Mouse (Mus musculus): ENCODE data around the gene Zswim1. TPM values are rescaled to one million over a fixed set of nuclear protein-coding genes. Genes with fewer than 3 reads are reported as not detected.
"Not testable (repeated sequence)": the region's sequence is repeated elsewhere in the genome, so short reads cannot be mapped to it uniquely, and the experiment has no call there.

The Zswim1 gene
- total RNA-seq, 2 experiments from 2014 or later: 5.6 to 5.8 TPM

DNA sequence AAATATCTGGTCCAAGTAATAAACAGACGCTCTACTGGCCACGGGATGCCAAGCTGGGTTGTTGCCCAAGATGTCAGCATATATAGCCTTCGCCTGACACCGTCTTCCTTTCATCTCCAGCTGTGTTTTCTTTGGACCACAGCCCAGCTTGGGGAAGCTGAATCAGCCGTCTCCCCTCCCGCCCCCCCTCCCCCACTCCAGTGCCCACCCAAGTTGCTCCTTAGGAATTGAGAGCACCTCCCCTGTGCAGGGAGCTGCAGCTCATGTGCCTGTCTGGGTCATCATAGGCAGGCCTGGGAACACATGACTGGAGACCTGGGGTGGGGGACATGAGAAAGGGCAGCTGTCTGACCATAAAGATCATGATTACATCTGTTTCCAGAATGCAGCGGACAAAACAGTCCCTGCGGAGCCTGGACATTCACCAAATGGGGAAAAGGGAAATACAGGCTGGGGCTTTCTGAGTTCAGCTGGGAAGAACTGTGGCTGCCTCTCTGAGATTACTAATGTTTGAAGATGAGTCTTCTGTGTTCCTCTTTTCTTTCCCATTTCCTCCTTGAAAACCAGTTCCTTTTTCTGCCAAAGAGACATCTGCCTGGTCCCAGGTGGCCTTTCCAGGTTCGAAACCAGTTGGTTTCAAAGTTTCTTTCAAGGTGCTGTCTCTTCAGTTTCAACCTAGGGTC is 39.8 kb downstream of the Zswim1 start:
- DNase-seq (ENCODE audit: low spot score): peak; percentile 75

DNA sequence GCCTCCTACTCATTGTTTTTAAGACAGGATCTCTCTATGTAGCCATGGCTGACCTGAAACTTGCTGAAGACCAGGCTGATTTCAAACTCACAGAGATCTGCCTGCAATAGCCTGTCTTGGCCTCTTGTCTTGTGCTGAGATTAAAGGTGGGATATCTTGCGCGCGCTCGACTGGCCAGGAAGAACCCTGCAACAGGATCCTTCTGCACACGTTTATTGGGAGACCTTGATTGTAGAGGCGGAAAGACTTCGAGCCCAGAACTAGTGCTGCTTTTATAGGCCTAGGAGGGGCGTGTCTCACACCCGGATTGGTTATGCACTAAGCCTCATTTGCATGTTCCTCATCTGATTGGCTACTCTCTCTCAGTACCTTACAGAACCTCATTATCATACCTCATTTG is 40.9 kb downstream of the Zswim1 start:
- DNase-seq (ENCODE audit: low spot score): not testable (repeated sequence)

DNA sequence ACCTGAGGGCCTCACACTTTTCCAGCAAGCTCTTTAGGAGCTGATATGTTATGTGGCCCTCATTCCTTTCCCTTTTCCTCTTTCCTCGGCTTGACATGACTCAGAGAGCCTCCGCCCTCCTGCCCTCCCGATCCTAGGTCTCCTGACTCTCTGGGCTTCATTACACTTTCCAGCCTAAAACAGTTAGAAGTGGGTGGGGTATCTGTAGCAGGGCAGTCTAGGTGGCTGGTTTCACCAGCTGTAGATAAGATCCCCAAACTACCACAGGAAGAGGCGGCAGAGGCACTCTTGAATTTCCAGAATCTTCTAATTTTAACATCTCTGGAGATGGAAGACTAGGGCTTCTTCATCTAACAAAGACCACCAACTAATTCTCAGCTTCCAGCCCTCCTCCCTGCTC is 42.1 kb downstream of the Zswim1 start:
- no peak for DNase-seq (ENCODE audit: low spot score)

DNA sequence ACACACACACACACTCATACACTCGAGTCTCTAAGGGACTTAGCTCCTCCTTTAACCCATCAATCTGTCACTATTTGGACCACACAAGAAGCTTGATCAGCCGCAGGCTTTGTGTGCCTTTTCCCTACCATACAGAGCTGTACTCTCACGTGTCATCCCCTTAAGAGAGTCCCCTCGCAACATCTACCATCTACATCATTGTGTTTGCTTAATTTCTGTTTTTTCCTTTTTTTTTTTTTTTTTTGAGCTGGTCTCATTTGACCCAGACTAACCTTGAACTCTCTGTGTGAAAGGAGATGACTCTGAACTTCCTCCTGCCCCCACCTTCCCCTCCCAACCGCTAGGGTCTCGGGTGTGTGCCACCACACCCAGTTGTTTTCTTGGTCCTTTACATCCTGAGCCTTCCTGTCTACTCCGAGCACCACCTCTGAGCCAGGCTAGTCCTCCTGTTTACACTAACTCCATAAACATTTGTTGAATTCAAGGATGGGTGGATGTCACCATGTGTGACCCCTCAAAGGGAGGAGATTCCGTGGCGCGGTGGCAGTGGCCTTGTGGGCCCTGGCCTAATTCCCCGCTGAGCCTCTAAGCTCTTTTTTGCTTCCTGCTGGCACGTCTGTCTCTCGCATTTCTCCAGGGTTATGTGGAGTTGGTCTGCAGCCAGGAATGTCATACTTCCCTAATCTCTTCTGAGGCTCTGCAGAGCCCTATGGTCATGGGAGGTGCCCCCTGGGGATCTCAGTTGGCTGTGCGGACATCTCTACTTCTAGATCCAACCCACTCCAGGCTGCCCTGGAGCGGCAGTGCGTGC is 44.5 kb downstream of the Zswim1 start:
- no peak for DNase-seq (ENCODE audit: low spot score)

DNA sequence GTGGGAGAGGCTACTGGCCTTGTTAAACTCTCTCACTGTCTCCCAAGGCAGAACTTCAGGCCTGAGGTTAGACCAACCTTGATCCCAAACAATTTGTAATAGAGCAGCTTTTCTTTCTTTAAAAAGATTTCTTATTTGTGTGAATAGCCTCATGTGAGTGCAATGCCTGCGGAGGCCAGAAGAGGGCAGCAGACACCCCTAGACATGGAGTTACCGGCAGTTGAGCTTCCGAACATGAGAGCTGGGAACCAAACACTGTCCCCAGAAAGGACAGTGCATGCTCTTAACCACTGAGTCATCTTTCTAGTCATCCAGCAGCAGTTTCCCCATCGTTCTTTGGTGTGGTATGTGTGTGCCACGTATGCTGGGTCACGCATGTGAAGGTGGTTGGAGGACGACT is 45.1 kb downstream of the Zswim1 start:
- no peak for DNase-seq (ENCODE audit: low spot score)

DNA sequence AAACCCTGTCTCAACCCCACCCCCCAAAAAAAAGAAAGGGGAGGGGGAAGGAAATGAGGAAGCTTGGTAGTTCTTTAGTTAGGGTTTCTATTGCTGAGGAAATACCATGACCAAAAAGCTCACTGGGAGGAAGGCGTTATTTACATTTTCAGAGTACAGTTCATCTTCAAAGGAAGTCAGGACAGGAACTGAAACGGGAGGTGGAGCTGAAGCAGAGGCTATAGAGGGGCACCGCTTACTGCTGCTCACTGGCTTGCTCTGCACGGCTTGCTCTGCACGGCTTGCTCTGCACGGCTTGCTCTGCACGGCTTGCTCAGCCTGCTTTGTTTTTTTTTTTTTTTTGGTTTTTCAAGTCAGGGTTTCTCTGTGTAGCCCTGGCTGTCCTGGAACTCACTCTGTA is 46.0 kb downstream of the Zswim1 start:
- DNase-seq (ENCODE audit: low spot score): no peak

DNA sequence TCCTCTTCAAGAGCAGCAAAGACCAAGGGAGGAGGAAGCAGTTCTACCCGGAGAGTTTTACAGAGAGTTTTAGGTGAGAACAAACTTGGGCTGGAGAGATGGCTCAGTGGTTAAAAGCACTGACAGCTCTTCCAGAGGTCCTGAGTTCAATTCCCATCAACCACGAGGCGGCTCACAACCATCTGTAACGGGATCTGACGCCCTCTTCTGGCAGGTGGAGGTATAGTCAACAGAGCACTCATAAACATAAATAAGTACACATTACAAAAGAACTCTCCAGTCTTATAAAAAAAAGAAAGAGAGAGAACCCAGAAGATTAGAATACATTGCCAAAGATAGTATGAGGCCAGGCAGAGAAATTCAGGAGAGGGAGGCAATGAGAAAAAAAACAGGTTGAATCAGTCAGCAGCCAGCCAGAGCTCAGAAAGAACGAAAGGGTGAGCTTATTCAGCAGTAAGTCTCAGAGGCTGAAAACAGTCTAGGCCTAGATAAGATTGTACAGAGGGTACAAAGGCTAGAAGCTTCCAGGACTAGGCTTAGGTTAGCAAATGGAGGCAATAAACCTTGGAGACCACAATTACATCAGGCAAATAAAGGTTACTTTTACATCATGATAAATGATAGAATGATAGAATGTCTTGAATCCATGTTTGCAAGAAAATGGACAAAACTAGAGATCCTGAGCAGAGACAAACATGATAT is 49.3 kb downstream of the Zswim1 start:
- no peak for DNase-seq (ENCODE audit: low spot score)

DNA sequence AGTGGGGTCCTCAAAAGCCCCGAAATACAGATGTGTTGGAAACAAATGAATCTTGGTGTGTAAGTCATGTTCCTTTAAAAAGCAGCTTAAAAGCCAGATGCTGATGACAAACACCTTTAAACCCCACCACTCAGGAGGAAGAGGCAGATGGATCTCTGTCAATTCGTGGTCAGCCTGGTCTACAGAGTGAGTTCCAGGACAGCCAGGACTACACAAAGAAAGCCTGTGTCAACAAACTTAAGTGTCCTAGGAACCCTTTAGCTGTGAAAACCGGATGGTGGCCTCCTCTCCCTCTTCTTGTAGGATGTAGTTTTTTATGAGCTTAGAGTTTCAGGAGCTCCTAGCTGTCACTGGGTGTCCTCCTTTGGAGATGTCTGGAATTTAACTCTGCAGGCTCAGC is 51.1 kb downstream of the Zswim1 start:
- DNase-seq (ENCODE audit: low spot score): no peak

DNA sequence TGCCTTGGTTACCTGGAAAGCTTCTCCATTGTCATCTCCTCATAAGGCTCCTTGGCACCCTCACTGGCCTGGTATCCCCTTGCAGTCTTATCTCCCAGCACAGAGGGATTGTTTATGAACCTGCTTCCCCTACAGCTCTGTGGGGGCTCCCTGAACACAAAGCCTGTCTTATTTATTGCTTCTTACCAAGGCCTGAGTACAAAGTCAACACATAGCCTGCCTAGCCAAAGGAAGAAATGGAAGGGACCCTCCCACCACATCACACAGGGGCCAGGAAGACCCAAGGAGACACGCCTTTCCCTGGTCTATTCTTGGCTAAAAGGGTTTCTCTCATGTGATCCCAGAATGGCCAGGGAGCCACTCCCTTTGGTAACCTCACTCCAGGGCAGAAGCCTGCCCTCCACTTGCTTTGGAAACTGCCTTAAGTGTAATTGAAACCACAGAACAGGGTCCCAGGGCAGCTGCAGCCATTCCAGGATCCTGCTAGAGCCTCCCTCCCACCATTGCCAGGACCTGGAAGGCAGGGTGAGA is 51.8 kb downstream of the Zswim1 start:
- DNase-seq (ENCODE audit: low spot score): peak; percentile 65

DNA sequence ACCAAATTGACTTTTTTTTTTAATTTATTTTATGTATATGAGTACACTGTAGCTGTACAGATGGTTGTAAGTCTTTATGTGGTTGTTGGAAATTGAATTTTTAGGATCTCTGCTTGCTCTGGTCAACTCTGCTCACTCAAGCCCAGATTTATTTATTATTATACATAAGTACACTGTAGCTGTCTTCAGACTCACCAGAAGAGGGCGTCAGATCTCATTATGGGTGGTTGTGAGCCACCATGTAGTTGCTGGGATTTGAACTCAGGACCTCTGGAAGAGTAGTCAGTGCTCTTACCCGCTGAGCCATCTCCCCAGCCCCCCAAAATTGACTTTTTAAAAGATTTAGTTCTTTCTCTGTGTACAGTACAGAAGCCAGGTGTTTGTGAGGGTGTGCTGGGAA is 53.2 kb downstream of the Zswim1 start:
- not testable (repeated sequence) for DNase-seq (ENCODE audit: low spot score)

Other genes starting within 250 kb of the Zswim1 start
- gene Spint3, start 249.2 kb upstream of the Zswim1 start, total RNA-seq (2021): not detected
- gene Wfdc6a, start 237.2 kb upstream of the Zswim1 start, total RNA-seq (2021): not detected
- gene Eppin, start 229.1 kb upstream of the Zswim1 start, total RNA-seq (2021): not detected
- gene Wfdc6b, start 209.2 kb upstream of the Zswim1 start, total RNA-seq (2021): not detected
- gene Wfdc8, start 209.1 kb upstream of the Zswim1 start, total RNA-seq (2021): not detected
- not detected for gene Wfdc16, start 183.9 kb upstream of the Zswim1 start, total RNA-seq (2021)
- gene Wfdc10, start 166.6 kb upstream of the Zswim1 start, total RNA-seq (2021): not detected
- gene Wfdc9, start 166.1 kb upstream of the Zswim1 start, total RNA-seq (2021): not detected
- gene Wfdc11, start 148.6 kb upstream of the Zswim1 start, total RNA-seq (2021): not detected
- not detected for gene Wfdc13, start 137.6 kb upstream of the Zswim1 start, total RNA-seq (2021)
- not detected for gene Spint4, start 124.2 kb upstream of the Zswim1 start, total RNA-seq (2021)
- not detected for gene Spint5, start 107.4 kb upstream of the Zswim1 start, total RNA-seq (2021)
- gene Wfdc3, start 76.8 kb upstream of the Zswim1 start, total RNA-seq (2021): not detected
- gene Dnttip1, start 76.7 kb upstream of the Zswim1 start, total RNA-seq (2021): 10 to 100 TPM; 15.7 to 20.7 TPM
- gene Ube2c, start 52.8 kb upstream of the Zswim1 start, total RNA-seq (2021): under 1 TPM; 0.41 to 0.50 TPM
- over 10,000 TPM; 18,106 to 19,583 TPM for gene Tnnc2, start 42.7 kb upstream of the Zswim1 start, total RNA-seq (2021)
- 10 to 100 TPM; 20.0 to 24.3 TPM for gene Snx21, start 36.9 kb upstream of the Zswim1 start, total RNA-seq (2021)
- 1 to 10 TPM; 8.0 to 8.2 TPM for gene Acot8, start 17.8 kb upstream of the Zswim1 start, total RNA-seq (2021)
- gene Zswim3, start 17.6 kb upstream of the Zswim1 start, total RNA-seq (2021): 1 to 10 TPM; 1.5 TPM
- not detected for gene Spata25, start 5.9 kb downstream of the Zswim1 start, total RNA-seq (2021)
- gene Ctsa, start 10.2 kb downstream of the Zswim1 start, total RNA-seq (2021): 10 to 100 TPM; 51.3 to 55.9 TPM
- gene Neurl2, start 10.8 kb downstream of the Zswim1 start, total RNA-seq (2021): 10 to 100 TPM; 37.2 to 41.0 TPM
- 10 to 100 TPM; 12.5 to 21.8 TPM for gene Pltp, start 35.0 kb downstream of the Zswim1 start, total RNA-seq (2021)
- 10 to 100 TPM; 26.3 to 28.6 TPM for gene Pcif1, start 56.6 kb downstream of the Zswim1 start, total RNA-seq (2021)
- gene Zfp335, start 89.1 kb downstream of the Zswim1 start, total RNA-seq (2021): 1 to 10 TPM; 7.4 to 8.4 TPM
- gene Mmp9, start 118.1 kb downstream of the Zswim1 start, total RNA-seq (2021): under 1 TPM; 0.43 to 0.85 TPM
- under 1 TPM; 0.40 to 0.55 TPM for gene Slc12a5, start 138.1 kb downstream of the Zswim1 start, total RNA-seq (2021)
- gene Ncoa5, start 212.2 kb downstream of the Zswim1 start, total RNA-seq (2021): 10 to 100 TPM; 11.1 to 11.7 TPM
- gene Cd40, start 232.9 kb downstream of the Zswim1 start, total RNA-seq (2021): under 1 TPM; 0.28 to 0.41 TPM

Measured in gastrocnemius, adult 18-20 months (tissue).